Mouse (Mus musculus): ENCODE results near the gene Olfr206.
"Not testable (repeated sequence)": the region's sequence is repeated elsewhere in the genome, so short reads cannot be mapped to it uniquely, and the experiment has no call there.

Gene Olfr206

GRCm38 (mm10) chr16:59349146-59349545 is at the start of gene Olfr206:
Gene Olfr206 (minus strand): TSS chr16:59349246.
- in situ Hi-C loops (cut with MboI, MseI) = no loop called here

GRCm38 (mm10) chr16:59393300-59393699 is 44.3 kb upstream of the Olfr206 start:
- in situ Hi-C loops (cut with MboI, MseI) = no loop called here

- in situ Hi-C loops (cut with MboI, MseI) = no loop called here
These were observed 14.8 kb upstream of the Olfr206 start, which contains the start of gene Olfr209 for GRCm38 (mm10) chr16:59363893-59364292. Gene Olfr209 (minus strand): TSS chr16:59363993.

GRCm38 (mm10) chr16:59331038-59331437 is 18.0 kb downstream of the Olfr206 start, which contains the start of gene Olfr205:
Gene Olfr205 (minus strand): TSS chr16:59331138.
- in situ Hi-C loops (cut with MboI, MseI) = no loop called here

- in situ Hi-C loops (cut with MboI, MseI) = not testable (repeated sequence)
These were observed 25.8 kb downstream of the Olfr206 start for GRCm38 (mm10) chr16:59323262-59323661.

- in situ Hi-C loops (cut with MboI, MseI) = no loop called here
These were observed 30.9 kb downstream of the Olfr206 start, which contains the start of gene Olfr204 for GRCm38 (mm10) chr16:59318148-59318547. Gene Olfr204 (minus strand): TSS chr16:59318248.

DNA sequence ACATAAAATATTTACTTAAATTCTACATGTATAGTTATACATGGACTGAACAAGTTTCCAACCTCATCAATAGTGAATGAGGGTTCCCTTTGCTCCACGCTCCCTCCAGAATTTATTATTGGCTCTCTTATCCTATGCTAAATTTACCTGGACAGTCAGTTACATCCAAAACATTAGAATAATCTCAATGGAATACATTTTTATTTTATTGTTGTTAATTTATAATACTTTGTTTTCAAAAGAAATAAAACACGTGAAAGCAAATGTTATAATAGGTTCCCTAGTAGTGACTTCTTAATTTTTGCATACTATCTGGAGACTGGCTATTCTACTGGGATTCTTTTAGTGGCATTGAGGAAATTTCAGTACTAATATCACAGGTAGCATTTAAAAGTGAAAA is 50.5 kb downstream of the Olfr206 start, which contains the start of gene Olfr203:
Olfr203 (plus strand) TSS at position 301 of the 400 bp plus-strand sequence.
- in situ Hi-C loops (cut with MboI, MseI) = no loop called here
